Mouse (Mus musculus) CD4-positive helper T cell, adult 2 months (primary cell): ENCODE measurements at regions not wholly inside any gene's neighbourhood (a gene's known extent, or its start where the extent isn't known, plus 50 kb on each side); places are given as distances from the start of the nearest gene placed in this dataset.

Source experiments
- DNase-seq: peaks from one replicate; pipeline ENCODE4 v3.0.0-alpha.2; 2012; ENCODE audit warnings: low read depth, missing footprints, low spot score

DNA sequence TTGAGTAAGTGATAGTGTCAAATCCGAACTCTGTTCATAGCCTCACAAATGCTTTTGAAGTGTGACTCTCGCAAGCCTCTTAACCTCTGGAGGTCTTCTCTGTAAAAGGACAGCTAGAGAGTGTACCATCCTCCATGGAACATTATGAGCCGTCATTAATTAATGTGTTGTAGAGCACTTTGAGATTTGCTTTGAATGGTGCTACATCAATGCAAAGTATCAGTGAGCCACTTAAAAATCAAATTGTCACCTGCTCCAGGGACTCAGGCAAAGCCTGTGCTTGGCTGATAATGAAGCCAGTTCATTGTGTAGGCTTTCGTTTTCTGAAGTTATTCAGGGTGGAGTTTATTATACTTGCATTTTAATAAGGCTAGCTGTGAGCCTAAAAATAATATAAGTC, 801.8 kb upstream of the B3galt2 start:
- DNase-seq: no peak

DNA sequence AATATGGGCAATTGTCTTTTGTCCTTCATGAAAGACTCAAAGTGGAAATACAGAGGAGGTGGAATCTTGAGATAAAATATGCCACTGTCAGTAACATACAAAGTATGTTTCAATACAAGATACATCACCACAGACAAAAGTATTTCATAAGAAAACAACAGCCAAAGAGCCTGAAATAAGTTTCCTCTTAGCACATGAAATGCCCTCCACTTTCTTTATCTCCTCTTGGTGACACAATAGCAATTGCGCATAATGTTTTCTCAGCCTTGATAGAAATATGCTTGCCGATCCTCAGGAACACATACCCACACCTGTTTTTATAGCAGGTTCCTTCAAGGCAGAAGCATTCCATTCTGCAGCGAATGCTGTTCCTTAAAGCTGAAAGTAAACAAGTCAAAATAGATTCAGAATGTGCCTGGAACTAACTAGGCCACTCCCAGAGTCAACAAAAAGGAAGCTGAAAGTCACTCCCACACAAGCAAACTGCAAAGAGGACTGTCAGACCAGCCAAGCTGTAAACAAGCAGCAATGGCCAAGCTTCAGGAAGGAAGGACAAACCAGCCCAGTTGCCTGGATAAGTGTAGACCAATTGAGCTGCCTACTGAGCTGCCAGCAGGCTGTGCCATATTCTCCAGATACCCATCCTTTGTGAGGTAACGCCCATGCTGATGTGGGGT, 773.3 kb upstream of the B3galt2 start:
- DNase-seq: no peak

DNA sequence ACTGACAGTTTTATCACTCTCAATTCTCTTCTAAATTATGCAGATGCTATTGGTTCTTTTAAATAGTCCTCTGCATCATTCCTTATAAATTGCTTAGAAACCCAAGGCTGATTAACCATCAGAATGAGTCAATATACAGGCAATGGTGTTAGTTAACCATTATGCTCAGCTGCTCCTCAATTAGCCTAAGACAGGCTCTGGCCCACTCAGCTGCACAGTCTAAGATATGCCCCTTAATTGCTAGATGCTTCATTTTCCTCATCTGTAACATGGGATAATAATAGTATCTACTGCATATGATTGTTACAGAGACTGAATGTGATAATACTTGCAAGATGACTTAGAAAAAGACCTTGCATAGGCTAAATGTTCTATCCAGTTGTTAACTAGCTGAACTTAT, 748.6 kb upstream of the B3galt2 start:
- no peak for DNase-seq

DNA sequence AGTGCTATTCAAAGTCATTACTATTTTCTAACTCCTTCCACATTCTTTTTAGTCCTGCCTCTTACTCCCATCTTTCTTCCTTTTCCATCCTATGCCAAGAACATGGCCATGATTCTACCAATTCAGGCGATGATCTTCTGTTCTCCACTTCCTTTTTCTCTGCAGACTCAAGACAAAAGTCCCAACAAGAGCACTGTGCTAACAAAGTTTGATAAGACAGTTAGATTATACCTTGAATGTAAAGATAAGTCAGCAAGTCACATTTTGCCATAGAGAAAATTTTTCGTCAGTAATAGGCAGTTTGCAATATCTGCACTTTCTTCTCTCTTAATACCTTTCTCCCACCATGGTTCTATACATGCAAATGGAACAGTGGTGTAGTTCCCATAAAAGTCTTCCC, 747.3 kb upstream of the B3galt2 start:
- no peak for DNase-seq

DNA sequence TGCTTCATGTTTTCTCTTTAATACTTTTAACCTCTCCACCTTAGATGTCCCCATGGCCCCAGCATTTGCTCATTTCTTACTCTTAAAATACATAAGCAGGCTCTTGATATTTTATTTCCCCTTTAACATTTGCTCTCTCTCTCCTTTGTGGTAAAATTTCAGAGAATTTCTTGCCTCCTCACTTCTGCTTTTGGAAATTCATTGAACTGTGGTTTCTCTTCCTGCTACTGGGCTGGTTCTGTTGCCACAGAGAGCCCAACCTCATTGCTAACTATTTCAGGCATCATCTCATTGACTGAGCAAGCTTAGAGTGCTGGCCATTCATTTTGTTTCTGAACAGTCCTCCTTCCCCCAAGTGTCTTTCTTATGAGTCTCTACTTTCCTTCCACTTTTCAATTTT, 746.3 kb upstream of the B3galt2 start:
- DNase-seq: no peak

DNA sequence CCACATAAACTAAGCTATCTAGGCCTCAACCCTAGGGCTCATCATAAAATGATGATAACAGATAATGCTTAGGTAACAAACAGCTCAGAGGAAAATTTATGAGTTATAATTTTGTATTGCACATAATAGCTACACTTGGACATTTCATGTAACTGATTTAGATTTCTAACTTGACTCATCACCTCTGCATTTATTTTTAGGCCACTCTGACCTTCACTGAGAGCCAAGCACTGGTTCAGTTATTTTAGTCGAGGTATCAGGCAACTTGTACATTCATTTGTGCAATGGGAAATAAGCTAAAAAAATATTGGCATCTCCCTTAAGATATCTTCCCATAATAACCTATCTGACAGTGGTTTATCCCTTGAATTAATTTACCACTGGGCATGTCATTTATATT, 745.4 kb upstream of the B3galt2 start:
- no peak for DNase-seq

DNA sequence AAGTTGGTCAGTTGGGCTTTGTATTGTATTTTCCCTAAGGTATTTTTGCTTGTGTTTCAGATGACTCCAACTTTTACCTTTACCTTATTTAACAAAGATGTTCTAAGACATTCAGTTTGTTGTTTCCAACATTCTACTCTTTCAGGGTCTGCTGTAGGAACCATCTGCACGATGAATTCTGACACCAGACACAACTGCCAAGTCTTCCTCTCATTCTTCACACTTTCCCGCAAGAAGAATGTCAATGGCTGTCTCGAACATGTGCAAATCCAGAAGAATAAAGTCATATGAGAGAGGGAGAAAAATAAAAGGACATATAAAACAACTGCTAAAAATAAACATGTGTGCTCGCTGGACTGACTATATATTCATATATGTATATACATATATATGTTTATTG, 730.6 kb upstream of the B3galt2 start:
- DNase-seq: no peak

DNA sequence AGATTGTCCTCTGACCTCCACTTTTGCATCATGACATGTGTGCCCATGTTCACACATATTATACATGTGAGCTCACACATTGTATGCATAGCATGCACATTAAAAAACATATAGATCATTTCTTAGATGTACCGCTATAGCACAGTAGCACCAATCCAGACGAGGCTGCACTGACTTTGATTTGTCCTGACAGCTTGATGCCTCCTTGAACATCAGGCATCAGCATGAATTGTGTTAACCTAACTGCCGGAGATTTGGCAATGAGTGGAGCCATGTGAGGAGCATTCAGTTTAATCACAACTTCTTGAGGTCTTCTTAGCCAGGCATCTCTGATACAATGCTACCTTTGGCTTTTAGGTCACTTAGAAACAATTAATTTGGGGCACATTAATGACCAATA, 683.8 kb upstream of the B3galt2 start:
- no peak for DNase-seq

DNA sequence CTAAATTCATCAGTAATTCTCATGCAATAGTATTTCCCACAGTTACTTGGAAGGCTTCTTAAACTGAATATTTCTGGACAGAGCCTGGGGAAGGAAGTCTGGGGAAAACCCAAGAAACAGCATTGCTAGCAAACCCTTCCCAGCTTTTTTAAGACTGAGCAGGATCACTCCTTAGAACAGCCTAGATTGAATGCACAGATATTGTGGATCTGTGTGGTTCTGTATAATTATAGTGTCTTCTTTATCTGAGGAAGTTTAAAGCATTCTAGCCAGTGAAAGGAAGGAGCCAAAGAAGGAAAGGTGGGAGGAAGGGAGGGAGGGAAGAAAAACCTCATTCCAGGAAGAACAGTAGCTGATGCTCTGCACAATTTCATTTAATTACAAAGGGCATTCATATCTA, 669.0 kb upstream of the B3galt2 start:
- DNase-seq: no peak

DNA sequence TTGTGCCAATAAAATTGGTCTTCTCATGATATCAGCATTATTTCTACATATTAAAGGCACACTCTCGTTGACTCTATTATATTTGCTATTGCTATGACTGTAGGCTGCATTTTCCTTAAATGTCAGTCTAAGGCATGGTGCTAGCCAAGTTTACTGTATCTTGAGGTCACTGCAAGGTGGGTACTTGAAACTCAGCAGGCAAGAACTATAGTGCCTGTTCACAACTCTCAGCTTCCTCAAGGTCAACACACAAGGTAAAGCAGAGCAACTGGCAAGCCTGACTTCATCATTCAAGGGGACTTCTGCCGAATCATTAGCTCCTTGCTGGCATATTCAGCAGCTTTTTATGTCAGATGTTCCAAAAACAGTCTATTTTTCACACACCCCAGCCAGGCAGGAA, 667.1 kb upstream of the B3galt2 start:
- DNase-seq: no peak

DNA sequence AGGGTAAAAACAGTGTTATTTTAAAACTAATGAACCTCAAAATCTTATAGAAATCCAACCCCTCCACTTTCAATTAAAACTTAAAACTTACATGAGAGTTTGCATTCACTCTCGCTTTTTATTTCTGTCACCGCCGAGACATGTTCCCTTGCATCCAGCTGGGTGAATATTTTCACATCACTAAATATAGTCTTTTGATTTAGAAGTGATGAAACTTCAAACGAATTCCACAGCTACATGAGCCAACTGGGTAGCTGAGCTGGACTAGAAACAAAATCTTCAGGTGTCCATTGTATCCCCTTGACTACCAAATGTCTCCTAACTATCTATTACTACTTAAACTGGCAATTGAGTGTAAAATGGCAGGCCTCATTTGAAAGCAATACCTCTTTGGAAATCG, 657.5 kb upstream of the B3galt2 start:
- no peak for DNase-seq

DNA sequence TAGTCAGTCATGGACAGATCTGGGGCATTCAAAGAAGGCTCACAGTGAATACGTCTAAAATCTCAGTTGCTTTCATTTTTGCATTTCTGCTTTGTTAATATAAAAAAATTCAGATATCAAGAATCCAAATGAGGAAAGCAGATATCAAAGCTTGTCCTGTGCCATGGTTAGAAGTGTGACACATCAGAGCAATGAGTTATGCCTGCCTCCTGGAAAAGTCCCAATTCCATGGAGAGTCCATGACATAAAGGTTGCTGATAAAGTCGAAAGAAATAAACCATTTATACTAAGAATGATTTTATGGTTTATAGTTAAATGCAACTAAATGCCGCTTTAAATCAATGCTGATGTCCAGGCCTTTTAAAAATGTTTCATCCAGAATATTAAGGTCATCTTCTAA, 656.8 kb upstream of the B3galt2 start:
- DNase-seq: no peak

DNA sequence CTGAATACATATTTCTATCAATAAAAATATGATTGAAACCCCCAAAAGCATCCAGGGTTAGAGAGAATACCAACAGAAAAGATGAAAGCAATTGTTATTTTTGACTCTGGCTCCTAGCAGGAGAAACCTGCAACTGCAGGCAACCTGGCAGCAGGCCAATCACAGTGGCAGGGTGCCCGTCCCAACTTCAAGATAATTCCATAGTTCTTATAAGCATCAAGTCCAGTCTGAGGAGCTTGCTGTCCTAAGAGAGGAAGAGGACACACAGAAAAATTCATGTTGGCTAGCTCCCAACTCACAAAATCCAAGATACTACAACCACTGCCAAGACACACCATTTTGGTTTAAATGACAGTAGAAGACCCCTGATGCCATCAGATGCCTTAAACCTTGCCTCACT, 654.9 kb upstream of the B3galt2 start:
- no peak for DNase-seq

DNA sequence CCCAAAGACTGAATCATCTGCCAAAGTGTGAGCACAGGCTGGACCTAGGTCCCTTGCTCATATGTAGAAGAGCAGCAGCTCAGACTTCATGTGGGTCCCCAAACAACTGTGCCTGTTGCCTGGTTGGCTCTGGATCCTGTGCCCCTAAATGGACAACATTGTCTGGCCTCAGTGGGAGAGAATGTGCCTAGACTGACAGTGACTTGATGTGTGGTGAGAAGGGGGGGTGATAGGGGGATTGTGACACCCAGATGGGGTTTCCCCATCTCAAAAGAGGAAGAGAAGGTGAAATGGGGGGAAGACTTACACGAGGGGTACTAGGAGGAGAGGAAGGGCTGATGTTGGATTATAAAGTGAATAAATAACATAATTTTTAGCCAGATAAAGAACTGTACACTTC, 640.2 kb upstream of the B3galt2 start:
- DNase-seq: no peak

DNA sequence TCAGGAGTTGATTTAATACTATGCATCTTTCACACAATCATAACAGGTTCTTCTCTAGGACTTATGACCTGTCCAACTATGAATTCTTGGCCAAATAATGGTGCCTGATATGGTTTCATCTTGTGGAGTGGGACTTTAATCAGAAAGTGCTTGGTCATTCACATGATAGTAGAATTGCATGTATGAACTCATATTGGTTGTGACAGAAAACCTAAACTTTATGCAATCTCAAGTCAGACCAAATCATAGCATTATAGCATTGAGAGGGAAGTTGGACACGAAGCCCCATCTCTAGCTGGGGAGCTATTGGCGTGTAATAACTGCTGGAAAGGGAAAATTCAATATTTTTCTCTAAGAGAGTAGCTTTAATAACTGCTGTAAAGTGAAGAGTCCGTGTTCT, 639.4 kb upstream of the B3galt2 start:
- DNase-seq: no peak

DNA sequence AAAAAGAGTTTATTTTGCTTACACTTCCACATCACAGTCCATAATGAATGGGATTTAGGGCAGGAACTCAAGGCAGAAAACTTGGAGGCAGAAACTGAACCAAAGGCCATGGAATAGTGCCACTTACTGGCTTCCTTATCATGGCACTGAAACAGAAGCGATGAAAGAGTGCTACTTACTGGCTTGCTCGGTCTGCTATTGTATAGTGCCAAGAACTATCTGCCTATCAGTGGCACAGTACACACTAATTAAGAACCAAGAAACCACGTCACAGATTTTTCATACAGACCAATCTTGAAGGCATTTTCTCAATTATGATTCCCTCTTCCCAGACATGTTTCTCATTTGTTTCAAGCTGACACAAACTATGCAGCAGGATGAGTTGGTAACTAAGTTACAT, 634.4 kb upstream of the B3galt2 start:
- no peak for DNase-seq

DNA sequence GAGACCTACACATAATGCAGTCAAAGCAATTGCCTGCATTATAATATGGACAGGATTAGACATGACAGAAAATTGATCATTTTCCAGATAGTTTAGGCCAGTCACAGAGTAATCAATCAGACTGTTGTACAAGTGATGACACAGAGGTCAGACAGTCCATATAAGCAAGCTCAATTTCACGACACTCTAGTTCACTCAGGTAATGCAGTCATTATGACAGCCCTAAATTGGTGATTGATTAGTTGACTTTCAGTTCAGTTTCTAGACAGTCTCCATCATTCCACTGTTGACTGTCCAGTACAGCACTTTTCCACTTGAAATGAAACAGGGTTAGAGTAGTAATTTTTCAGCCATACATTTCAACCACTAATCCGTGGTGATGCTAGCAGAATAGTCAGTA, 620.5 kb upstream of the B3galt2 start:
- no peak for DNase-seq

DNA sequence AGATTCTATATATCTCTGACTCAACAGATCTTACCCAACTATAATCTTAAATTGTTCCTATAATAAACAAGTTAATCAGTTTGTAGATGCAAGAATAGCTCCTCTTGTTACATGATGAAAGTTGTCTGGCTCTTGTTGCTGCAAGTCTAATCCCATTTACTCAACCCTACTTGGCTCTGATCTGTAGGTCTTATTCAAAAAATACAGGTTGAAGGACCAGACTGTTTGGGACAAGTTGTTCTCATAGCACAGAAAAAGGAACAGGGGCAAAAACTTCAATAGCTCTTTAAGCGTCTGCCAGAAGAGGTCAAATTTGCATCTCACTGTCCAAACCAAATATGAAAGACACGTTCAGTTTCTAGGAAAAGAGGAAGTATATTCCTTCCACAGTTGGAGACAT, 587.3 kb upstream of the B3galt2 start:
- DNase-seq: no peak

DNA sequence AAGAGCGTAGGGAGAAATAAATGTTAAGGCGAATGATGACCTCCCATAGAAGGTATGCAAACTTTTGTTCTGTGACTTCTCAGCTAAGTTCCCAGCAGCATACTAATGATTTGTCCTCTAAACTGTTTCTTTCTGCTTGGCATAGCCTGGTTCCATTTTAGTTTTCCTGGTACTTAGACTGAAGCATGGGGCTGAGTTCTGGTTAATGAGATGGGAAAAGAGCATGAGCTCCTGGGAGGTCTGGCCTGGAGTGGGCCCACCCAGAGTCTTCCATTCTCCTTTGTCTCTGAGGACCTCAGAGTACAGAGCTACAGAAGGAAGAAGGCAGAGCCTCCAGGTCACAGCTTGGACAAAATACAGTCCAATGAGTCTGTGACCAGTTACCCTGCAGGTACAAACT, 586.9 kb upstream of the B3galt2 start:
- no peak for DNase-seq

DNA sequence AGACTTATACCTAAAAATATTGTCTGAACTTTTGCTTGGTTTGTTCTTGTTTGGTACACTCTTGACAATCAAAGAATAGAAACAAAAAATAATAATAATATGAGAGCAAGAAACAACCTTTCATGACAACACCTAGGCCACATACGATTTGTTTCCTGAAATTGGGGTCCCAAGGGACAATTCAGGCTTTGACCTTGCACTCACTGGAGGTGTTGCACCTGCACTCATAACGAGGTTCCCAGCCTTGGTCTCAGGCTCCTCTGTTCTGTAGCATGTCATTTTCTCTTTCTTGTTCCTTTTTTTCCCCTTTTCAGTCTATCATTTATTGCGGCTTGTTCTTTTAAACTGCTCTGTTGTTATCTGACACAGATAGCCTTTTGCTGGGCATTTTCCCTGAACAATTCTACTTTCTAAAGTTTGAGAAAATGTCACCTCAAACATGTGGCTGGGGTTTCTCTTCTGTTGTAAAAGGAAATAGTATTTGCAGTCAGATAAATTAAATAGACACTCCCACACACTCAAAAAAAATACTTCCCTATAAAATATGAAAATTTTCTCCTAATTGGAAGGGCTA, 585.9 kb upstream of the B3galt2 start:
- DNase-seq: no peak

DNA sequence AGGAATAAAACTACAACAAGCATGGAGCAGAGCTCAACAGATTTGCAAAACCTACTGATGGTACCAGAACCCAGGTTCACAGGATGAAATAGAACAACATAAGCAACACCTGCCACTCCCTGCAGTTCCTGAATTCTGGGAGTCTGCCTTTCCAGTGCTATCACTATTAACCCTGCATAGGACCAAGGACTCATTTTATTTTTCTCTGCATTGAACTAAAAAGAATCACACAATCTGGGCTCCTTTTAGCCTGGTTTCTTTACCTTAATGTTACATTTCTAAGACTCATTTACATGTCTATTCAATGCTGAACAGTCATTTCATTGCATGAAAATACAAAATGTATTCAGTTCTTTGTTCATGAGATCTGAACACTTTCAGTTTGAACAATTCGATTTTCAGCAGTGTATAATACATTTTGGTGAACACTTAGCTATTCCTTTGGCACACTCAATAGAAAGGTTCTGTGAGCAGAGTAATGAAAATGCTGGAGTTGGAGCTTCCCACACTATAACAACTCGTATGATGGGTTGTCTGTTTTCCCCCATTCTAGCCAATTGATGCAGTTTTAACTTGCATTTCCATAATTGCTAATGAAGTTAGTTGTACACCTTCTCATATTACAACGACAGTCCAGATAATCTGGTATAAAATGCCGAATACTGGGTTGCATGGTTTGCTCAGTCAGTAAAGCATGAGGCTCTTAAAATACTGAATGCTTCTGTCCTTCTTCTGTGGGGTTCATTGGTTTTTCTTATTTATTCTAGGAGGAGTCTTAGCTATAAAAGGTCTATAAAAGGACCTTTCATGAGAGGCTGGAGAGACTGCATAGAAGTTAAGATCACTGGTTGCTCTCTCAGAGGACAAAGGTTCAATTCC, 579.5 kb upstream of the B3galt2 start:
- no peak for DNase-seq

DNA sequence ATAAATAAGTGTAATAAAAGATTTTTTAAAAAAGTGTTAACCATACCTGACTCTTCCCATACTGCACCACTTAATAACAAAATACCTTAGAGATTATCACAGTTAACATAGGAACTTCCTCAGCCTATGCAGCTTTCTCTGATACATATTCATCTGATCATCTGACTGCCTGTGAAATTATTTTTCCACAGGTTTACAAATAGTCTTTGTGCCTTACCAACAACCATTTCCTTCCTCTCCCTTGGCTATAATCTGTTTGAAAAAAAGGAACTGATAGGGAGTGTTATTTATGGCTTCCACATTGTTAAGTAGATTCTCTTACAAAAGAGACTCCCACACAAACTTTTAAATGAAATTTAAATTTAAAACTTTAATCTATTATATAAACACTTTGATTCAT, 575.0 kb upstream of the B3galt2 start:
- DNase-seq: no peak

DNA sequence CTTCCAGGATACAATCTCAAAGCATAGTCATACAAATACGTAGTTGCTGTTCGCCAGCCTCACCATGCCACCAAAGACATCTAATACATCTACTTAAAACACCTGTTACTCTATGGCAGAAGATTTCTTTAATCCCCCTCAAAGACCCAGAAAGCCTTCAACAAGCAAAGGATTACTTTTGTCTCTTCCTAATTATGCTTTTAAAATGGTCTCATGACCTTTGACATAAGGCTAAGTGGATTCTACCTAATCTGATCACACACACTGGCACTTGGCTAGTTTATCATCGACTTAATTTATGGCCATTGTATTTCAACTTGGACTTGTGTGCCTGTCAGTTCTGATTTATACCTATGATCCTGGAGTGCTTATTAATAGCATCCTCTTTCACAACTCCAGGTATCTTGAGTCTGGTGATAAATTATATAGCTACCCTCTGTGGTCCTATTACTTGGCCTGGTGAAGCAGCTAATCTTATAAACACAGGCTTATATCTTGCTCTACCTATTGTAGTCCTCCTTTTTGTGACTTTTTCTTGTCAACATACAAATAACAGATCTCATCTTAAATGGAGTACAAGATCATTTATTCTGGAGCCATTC, 568.6 kb upstream of the B3galt2 start:
- DNase-seq: no peak
